Mouse (Mus musculus) cerebellum, adult 11-12 months (tissue): ENCODE measurements around the gene Txn1.

Experiments used
- DNase-seq: peaks from one replicate; pipeline ENCODE4 v3.0.0; 2022

Gene Txn1

DNA sequence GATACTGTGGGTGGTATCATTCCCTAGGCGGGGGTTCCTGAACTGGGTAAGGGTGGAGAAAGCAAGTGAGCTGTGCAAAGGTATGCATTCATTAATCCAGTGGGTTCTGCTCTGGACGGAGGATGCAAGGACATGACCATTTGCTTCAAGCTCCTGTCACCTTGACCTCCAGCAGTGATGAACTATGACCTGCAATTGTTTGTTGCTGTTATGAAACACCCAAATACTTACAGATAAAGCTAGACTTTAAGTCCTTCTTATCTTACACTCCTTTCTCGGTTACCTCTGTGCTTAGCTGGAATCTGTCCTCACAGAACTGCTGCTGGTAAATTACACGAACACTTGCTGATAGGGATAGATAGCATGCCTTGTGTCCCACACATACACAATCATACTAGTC, 15.6 kb downstream of the Txn1 start:
- DNase-seq = no peak

DNA sequence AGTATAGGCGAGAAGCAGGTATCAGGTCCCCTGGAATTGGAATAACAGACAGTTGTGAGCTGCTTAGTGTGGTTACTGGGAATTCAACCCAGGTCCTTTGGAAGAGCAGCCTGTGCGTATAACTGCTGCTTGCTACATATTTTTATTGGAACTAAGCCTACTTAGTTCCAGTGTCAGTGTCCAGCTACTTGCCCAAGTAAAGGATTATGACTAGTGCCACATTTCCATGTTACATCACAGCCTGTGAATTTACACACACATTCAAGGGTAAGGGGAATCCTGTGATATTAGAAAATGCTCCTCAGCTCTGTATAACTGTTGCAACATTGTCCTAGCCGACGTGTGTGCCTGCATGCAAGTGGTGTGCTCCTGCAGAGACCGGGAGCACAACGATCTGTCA, 18.9 kb downstream of the Txn1 start:
- no peak for DNase-seq

- no peak for DNase-seq
Measured at GRCm38 (mm10) chr4:57934181-57934580, 22.0 kb downstream of the Txn1 start.

DNA sequence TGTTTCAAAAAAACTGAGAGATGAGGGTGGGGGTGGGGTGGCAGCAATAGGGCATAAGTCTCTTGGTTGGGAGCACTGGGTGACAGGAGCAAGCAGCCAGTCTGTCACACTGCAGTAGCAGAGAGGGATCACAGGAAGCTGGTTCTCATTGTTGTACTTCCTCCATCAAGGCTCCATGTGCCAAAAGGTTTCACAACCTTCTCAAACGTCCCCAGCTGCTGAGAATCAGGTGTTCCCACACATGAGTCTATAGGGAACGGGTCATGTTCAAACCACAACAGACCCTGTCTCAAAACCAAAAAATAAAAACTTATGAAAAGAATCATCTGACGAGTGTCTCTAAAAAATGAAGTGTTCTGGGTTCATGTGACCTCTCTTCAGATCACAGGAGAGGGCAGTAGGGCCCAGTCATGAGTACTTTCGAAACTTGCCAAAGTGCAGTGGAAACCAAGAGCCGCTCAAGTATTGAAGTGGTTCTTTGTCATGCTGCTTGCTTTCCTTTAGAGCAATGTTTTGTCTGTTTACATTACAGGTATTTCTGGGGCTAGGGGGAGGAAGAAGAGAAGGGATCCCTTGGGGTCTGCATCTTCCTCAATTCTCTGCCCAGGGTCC, 25.5 kb downstream of the Txn1 start:
- no peak for DNase-seq

- DNase-seq = no peak
Measured at GRCm38 (mm10) chr4:57927464-57928205, 28.6 kb downstream of the Txn1 start.

DNA sequence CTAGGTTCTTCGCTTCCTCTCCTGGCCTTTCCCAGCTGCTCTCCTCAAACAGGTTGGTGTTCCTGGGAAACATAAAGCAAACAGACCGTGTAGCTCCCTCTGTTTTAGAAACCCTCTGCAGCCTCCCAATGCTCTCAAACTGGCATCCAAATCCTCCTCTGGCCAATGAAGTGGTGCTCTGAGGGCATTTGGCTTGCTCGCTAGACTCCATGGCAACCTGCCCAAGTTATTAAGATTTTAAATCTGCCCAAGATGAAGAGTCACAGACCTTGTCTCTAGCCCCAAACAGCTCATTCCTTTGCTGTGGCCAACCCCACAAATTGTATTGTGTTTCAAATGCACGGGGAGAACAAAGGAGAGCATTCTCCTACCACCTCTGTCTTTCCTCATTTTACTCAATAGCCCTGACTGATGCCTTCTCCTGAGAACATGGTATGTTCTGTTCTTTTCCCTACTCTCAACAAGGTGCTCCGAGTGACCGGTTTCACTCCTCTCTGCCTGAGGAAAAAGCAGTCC, 31.6 kb downstream of the Txn1 start:
- no peak for DNase-seq

DNA sequence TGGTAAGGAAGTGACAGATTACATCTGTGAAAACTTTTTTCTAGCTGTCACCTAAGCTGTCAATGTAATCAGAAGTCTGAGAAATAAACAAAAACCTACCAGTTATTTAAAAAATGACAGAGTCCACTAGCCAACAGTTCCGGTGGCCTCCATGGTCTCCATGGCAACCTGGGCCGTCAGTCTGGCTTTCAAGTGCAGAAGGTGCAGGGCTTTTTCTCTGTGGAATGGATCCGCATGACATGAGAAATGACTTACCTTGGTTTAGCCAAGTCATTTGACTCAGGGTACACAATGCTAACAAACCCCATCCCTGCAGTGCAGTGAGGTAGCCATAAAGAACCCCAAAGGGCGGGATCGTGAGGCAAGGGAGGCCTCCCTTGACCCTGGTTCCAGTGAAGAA, 34.0 kb downstream of the Txn1 start:
- DNase-seq = no peak

- no peak for DNase-seq
Measured at GRCm38 (mm10) chr4:57920522-57920921, 35.7 kb downstream of the Txn1 start.

DNA sequence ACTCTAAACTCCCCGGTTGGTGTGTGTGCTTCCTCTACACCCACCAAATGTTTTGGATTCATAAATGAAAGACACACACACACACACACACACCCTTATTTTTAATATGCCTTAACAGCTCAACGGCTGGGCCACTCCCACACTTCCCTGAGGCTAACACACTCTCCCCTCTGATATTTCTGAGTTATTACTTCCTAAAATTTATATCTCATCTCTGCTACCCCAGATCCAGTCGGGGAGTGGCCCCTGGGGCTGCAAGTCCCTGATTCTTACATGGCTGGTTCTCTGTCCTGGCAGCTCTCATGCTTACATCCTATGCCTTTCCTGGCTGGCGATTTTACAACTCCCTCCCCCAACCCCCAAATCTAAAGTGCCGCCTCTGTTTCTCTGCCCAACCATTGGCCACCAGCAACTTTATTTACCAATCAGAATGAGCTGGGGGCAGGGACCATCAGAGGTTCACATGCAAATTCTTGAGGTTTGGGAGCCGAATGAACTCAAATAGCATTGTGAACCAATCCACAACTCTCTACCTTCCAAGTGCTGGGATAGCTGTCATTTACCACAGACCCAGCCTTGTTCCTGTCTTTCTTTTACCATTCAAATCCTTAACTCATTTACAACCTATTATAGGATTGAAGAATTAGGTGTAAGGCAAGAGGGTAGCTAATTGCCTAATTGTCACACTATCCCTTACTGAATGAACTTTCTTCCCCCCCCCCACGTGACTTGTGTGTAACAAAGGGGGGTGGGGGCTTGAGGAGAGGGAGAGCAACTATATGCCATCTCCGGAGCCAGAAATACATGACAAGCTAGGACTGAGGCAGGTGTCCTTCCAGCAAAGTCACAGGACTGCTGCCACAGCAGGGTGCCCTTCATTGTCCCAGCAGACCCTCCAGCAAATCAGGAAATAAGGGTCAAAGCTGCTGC, 36.5 kb downstream of the Txn1 start:
- DNase-seq = no peak

DNA sequence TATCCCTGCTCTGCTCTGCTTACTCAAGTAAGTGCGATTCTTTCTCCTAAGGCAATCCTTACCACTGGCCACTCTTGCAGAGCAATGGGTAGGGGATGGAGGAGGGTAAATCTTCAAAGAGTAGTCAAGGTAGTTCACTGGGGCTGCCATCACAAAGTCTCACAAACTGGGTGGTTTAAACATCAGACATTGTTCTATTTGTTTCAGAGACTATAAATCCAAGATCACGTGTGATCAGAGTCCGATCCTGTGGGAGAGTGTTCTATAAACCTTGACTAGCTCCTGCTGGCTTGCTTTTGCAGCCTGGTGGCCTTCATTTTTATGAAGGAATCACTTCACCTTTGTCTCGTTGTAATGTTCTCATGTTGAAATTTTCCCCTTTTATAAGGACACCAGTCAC, 39.5 kb downstream of the Txn1 start:
- no peak for DNase-seq

DNA sequence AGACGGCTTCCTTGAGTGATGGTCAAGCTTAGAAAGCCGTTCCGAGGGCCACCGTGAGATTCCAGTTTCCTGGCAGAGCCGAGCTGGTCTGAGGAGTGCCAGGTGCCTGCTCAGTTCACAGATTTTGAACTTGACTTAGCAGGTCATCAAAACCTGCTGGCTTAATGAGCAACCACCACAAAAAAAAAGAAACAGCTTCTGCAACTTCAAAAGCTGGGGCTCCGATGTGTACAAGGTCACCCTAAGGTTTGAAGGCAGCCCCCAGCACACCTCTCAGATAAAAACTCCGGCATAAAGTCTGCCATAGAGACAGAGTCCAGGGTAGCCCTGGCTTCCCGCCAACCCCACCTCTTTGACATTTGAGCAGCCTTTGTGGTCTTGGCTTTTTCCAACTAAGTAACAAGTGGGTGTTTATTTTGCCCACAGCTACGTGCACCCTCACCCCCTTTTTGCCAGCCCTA, 40.0 kb downstream of the Txn1 start, which contains the start of gene D630039A03Rik:
Gene D630039A03Rik, minus strand, starts transcription at position 97 of the 461 bp plus-strand sequence.
- DNase-seq = peak; percentile 38

- DNase-seq = peak; percentile 84
Measured at GRCm38 (mm10) chr4:57915216-57915965, 40.8 kb downstream of the Txn1 start.

GRCm38 (mm10) chr4:57914193-57915190, 41.7 kb downstream of the Txn1 start:
- DNase-seq = peak; percentile 17

GRCm38 (mm10) chr4:57913021-57913420, 43.2 kb downstream of the Txn1 start:
- no peak for DNase-seq

- no peak for DNase-seq
Measured at GRCm38 (mm10) chr4:57908860-57909259, 47.4 kb downstream of the Txn1 start.

GRCm38 (mm10) chr4:57906708-57907107, 49.5 kb downstream of the Txn1 start:
- no peak for DNase-seq

DNA sequence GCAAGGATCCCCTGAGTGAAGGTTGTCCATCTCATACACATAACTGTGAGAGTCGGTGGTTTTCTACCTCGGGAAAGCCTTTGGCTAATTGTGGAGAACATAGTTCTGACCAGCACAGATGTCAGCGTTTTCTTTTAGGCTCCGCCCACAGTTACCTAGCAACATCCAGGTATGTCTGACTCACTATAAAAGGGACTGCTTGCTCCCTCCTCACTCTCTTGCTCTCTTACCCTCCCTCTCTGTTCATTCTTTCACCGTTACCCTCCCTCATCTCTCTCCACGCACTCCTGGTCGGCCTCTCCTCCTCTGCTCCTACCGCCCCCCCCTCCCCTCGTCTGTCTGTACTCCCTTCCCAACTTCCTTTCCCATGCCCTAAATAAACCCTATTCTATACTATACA, 51.6 kb downstream of the Txn1 start:
- DNase-seq = no peak

DNA sequence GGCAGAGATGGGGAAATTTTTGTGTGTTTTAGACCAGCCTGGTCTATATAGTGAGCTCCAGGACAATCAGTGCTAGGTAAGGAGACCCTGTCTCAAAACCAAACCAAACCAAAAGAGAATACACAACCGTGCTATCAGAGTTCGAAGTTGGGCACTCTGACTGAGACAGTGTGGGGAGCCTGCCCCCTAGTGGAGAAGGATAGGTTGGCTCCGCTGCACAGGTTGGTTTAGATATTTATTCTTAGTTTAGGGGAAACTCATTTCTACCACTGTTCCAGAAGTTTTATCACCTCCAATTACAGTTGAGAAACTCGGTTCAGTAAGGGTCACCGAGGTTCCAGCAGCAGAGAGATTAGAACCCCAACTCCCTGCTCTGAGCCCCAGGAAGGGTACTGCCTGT, 52.0 kb downstream of the Txn1 start:
- no peak for DNase-seq

- DNase-seq = no peak
Measured at GRCm38 (mm10) chr4:57902619-57903018, 53.6 kb downstream of the Txn1 start.

DNA sequence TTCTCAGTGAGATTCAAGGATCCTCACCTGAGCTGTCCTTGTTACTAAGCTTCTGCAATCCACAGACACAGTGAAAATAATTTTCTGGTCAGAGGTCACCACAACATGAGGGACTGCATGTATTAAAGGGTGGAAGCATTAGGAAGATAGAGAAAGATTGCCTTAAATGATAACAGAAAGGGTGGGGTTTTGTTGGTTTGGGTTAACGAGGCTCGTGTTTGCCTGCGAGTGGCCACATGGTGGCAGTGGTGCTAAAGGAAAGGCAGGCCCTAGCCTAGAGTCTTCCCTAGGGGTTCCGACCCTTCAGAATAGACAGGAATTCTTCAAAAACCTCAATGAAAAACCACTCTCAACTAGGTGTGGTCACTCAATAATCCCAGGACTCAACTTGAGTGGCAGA, 55.0 kb downstream of the Txn1 start:
- DNase-seq = no peak

DNA sequence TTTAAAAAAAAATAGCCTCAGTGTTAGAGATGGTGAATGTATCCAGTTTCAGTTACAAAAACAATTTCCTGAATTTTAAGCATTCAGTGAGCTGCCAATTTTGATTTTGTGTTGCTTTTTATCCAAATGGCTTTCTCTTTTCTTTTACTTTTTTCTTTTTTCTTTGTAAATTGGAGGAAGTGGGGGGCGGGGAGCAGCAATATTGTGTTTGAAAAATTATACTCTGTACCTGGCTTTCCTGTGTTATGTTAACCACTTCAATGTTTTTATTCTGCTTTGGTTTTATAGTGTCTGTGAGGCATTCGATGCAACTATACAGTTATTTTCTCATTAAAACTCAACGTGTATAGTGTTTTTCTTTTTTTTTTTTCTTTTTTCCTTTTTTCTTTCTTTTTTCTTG, 59.6 kb downstream of the Txn1 start:
- no peak for DNase-seq
